Mouse (Mus musculus): ENCODE results near the gene Serpina9.
"Not testable (repeated sequence)": the region's sequence is repeated elsewhere in the genome, so short reads cannot be mapped to it uniquely, and the experiment has no call there.

DNA sequence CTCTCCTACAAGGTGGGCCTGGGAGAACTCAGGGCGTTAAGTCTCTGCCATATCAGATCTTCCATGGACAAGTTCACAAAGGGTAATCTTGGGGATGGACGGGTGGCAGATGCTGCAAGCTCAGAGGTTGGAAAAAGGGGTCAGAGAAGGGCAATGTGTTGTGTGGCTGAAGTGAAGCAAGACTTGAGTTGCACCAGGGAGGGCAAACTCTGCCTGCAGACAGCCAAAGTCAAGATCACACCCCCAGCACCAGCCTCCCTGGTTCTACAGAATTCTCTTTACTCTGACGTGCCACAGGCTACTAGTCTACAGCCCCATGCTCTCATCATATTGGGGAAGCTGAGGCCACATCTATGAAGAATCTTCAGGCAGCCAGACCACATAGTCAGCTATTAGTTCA, 60.6 kb downstream of the Serpina9 start:
- not testable (repeated sequence) for TF ChIP-seq CTCF (conservative IDR thresholded peaks at IDR 0.05; ENCODE audit: insufficient read depth, insufficient read length, low read depth, low read length); POLR2A (IDR thresholded peaks at IDR 0.05; ENCODE audit: low read depth, low read length)
